Mouse (Mus musculus): ENCODE results near the gene Rtn3.

DNA sequence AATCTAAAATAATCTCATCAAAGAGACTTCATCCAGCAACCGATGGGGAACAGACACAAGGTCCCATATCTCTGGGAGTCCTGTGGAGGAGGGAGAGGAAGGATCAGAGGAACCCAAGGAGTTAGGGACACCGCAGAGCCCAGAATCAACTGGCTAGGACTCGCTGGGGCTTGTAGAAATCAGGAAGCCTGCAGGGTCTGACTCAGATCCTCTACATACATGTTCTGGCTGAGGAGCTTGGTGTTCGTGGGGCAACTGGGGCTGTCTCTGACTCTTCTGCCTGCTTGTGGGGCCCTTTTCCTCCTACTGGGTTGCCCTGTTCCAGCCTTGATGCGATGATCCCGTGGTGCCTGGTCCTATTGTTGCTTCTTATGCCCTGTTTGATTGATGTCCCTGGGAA, 8.9 kb upstream of the Rtn3 start:
- TF ChIP-seq GATA1 (IDR thresholded peaks at IDR 0.05; ENCODE audit: low read length): no peak
- TF ChIP-seq TAL1 (IDR thresholded peaks at IDR 0.05; ENCODE audit: low read length): no peak
